ENCODE assay signal across 21 mouse cellular contexts in genomic region chr13:55954346-55954745, GRCm38 (mm10).
A peak's percentile ranks its signal among the peaks of the same experiment; 100 is the strongest.
DNase-seq lines count a peak whose midpoint lies in the region; TF ChIP-seq lines count a peak whose summit lies in the region.
"Had no signal": no experiment of that assay in that cellular context is flagged by ENCODE, and none has a peak within 500 bp of the region (broad histone marks: within the 10 kb centered on the region; RNA-seq: fewer than 3 reads in every experiment).

No protein-coding gene starts in this region.

- H3K4me3 ChIP-seq in lung, adult 2 months (replicated peaks; ENCODE audit: extremely low read depth, low read depth, low read length) = no peak overlapping the region
- H3K4me3 ChIP-seq in thymus, adult 2 months (ENCODE audit: control insufficient read depth, insufficient read depth, low read length) = no peak overlapping the region
- H3K4me3 ChIP-seq: embryonic facial prominence, embryonic 15.5 days; erythroblast, embryonic 14.5 days; forebrain, embryonic 10.5 days; heart, embryonic 10.5 days; hindbrain, embryonic 13.5 days had no signal

- no peak for TF ChIP-seq POLR2A in lung, adult 2 months (IDR thresholded peaks at IDR 0.05; ENCODE audit: borderline replicate concordance, extremely low read depth, low read depth, low read length)
- TF ChIP-seq POLR2A in thymus, adult 2 months (IDR thresholded peaks at IDR 0.05; ENCODE audit: control insufficient read depth, extremely low read depth, insufficient read depth, low read length, poor library complexity) = no peak

- no peaks in the 10 kb centered on the region for H3K27me3 ChIP-seq in thymus, adult 2 months (ENCODE audit: control insufficient read depth, insufficient read depth, low read length)
- H3K27me3 ChIP-seq: Patski had no signal

- no peaks in the 10 kb centered on the region for H3K36me3 ChIP-seq in thymus, adult 2 months (ENCODE audit: control insufficient read depth, insufficient read depth, low read length)
- H3K36me3 ChIP-seq: embryonic facial prominence, embryonic 15.5 days; forebrain, embryonic 10.5 days; heart, embryonic 10.5 days; hindbrain, embryonic 13.5 days had no signal

- H3K27ac ChIP-seq in thymus, adult 2 months (ENCODE audit: control insufficient read depth, insufficient read depth, low read length) = no peak overlapping the region
- H3K27ac ChIP-seq: embryonic facial prominence, embryonic 15.5 days; forebrain, embryonic 10.5 days; heart, embryonic 10.5 days; hindbrain, embryonic 13.5 days; hindbrain, postnatal 0 days had no signal

- DNase-seq in adrenal gland, adult 2 months = peak; percentile 62
- no peak for DNase-seq in adrenal gland, postnatal 4 days (ENCODE audit: low spot score in 2 of 2)
- peak; percentile 20 for DNase-seq in adrenal gland, postnatal 10 days
- DNase-seq in lung, adult 2 months = peak; percentile 34
- DNase-seq in lung, postnatal 25 days (ENCODE audit: low spot score) = peak; percentile 49
- no peak for DNase-seq in frontal cortex, postnatal 10 days (ENCODE audit: low spot score in 2 of 2)
- no peak for DNase-seq in left cerebral cortex, postnatal 14 days (ENCODE audit: low spot score in 2 of 2)
- DNase-seq in thymus, adult 2 months = no peak
- DNase-seq: cerebellum, adult 2 months; cerebellum, postnatal 10 days; embryo, embryonic 11 days; gastrocnemius, postnatal 36 days; heart, adult 18-20 months; heart, postnatal 10 days had no signal

- TF ChIP-seq CTCF in lung, adult 2 months (IDR thresholded peaks at IDR 0.05; ENCODE audit: insufficient read depth, low read length) = no peak
- TF ChIP-seq CTCF in thymus, adult 2 months (IDR thresholded peaks at IDR 0.05; ENCODE audit: borderline replicate concordance, control insufficient read depth, extremely low read depth, insufficient read depth, low read length, poor library complexity) = no peak

- intact Hi-C loops in left cerebral cortex, postnatal 14 days (cut with DNase I) = no loop called here

- H3K4me1 ChIP-seq in lung, adult 2 months (ENCODE audit: control insufficient read depth, insufficient read depth, low read length) = no peaks in the 10 kb centered on the region
- no peaks in the 10 kb centered on the region for H3K4me1 ChIP-seq in thymus, adult 2 months (replicated peaks; ENCODE audit: control insufficient read depth, insufficient read depth, low read length)

- 55% methylated on average over 6 of the region's 6 CpGs for WGBS in lung, adult 2 months
- 80% methylated on average over 6 of the region's 6 CpGs for WGBS in thymus, adult 2 months

Comparison
In these comparisons a context has a peak if more than half of its experiments do, and no peak if none do; other contexts are left out.
1. DNase-seq: peak in adrenal gland, adult 2 months (single experiment), adrenal gland, postnatal 10 days (single experiment), lung, adult 2 months (single experiment) and lung, postnatal 25 days (single experiment); none in adrenal gland, postnatal 4 days (0 of 2), frontal cortex, postnatal 10 days (0 of 2), left cerebral cortex, postnatal 14 days (0 of 2) and thymus, adult 2 months (single experiment).